Mouse (Mus musculus): ENCODE data around the gene Dnase1l1. TPM values are rescaled to one million over a fixed set of nuclear protein-coding genes. Genes with fewer than 3 reads are reported as not detected.

Dnase1l1 gene
- polyA plus RNA-seq, 1 experiment from 2014 or later = 27.7 TPM

GRCm38 (mm10) chrX:74270062-74270901, 11.9 kb downstream of the Dnase1l1 start, which contains the start of gene Rpl10:
Gene Rpl10, plus strand, starts transcription at chrX:74270812.
- no peaks in the 10 kb centered on the region for H3K36me3 ChIP-seq (ENCODE audit: insufficient read depth, low read length)
- no peaks in the 10 kb centered on the region for H3K4me1 ChIP-seq (ENCODE audit: insufficient read depth, low read depth, low read length)
- peak within 1 kb of the TSS; percentile 49 for H3K4me2 ChIP-seq (replicated peaks; ENCODE audit: low read depth, low read length)
- ATAC-seq = peak; percentile 92
- DNase-seq (ENCODE audit: low spot score) = peak; percentile 97
- H3K27ac ChIP-seq (ENCODE audit: low read length) = peak within 1 kb of the TSS; percentile 90
- peak within 1 kb of the TSS; percentile 54 for H3K4me3 ChIP-seq (ENCODE audit: low read depth, low read length)
- no peaks in the 10 kb centered on the region for H3K27me3 ChIP-seq (replicated peaks; ENCODE audit: insufficient read depth, low read length)
- peak; percentile 68 for TF ChIP-seq CTCF (IDR thresholded peaks at IDR 0.05)
- TF ChIP-seq EP300 (IDR thresholded peaks at IDR 0.05) = peak; percentile 79
- peak within 1 kb of the TSS; percentile 63 for H3K9ac ChIP-seq (replicated peaks; ENCODE audit: low read depth)
- WGBS = 17% methylated on average over 38 of the region's 42 CpGs
- H3K9me3 ChIP-seq (ENCODE audit: low read length) = no peaks in the 10 kb centered on the region

DNA sequence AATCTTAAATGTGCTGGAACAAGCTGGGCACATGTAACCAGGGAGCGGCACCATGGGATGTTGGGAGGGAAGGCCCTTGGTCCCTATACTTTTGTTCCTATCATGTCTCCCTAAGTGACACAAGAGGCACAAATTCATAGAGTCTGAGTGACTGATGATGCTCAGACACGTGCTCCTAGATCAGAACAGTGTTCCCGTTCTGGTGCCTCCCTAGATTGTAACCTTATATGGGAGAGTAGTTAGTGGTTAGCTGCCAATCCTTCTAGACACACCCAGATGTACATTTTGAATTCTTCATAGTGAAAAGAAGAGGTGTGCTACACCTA, 12.4 kb downstream of the Dnase1l1 start:
- Histone ChIP-seq H3K9ac (replicated peaks; ENCODE audit: low read depth) (no peak overlapping the region), H3K4me3 (ENCODE audit: low read depth, low read length) (peak overlapping the region; percentile 54), H3K36me3 (ENCODE audit: insufficient read depth, low read length) (no peaks in the 10 kb centered on the region), H3K27ac (ENCODE audit: low read length) (peak overlapping the region; percentile 90), H3K4me1 (ENCODE audit: insufficient read depth, low read depth, low read length) (no peaks in the 10 kb centered on the region), H3K4me2 (replicated peaks; ENCODE audit: low read depth, low read length) (peak overlapping the region; percentile 49), H3K27me3 (replicated peaks; ENCODE audit: insufficient read depth, low read length) (no peaks in the 10 kb centered on the region), H3K9me3 (ENCODE audit: low read length) (no peaks in the 10 kb centered on the region)
- ATAC-seq = peak; percentile 60
- DNase-seq (ENCODE audit: low spot score) = peak; percentile 87
- 14% methylated on average over 3 of the region's 3 CpGs for WGBS
- TF ChIP-seq EP300 (IDR thresholded peaks at IDR 0.05) (no peak), CTCF (IDR thresholded peaks at IDR 0.05) (no peak)

DNA sequence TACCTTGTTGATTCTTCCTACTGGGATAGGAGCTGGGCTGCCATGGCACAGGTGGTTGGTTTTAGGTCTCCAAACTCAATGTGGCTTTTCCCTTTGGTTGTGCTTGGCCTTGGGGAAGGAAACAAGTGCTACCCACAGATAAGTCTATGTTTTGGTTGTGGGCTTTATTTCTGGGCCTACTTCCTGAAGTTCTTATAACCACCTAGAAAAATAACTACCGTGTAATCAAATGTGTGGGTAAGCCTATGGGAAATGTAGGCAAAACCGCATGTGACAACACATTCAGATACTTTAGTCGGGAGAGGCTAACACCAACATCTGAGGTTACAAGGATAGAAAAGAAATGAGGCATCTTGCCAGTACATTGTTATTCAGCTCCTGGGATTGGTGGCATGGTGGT, 24.4 kb downstream of the Dnase1l1 start:
- 90% methylated on average over 3 of the region's 3 CpGs for WGBS
- no peak overlapping the region for H3K4me2 ChIP-seq (replicated peaks; ENCODE audit: low read depth, low read length)

DNA sequence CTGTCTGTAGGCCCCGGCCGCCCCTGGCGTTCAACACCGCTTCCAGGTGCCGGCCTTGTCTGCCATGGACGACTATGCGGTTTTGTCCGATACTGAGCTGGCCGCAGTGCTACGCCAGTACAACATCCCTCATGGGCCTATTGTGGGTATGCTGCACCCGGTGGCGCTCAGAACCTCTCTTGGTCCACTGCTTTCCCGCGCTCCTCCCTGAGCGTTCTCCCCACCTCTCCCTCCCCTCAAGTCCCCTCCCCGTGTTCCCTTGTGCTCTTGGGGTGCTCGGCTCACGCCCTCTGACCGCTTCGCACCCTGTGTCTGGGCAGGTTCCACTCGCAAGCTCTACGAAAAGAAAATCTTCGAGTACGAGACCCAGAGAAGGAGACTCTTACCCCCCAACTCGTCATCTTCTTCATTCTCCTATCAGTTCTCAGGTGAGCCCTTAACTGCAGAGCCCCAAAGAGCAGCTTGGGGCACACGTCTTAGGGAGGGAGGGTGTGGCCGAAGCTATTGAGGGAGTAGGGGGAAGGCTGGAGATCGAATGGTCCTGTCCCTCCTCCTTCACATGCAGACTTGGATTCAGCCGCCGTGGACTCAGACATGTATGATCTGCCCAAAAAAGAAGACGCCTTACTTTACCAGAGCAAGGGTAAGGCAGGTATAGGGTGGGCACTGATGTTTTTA, 27.1 kb downstream of the Dnase1l1 start:
- WGBS = 19% methylated on average over 26 of the region's 31 CpGs
- H3K4me1 ChIP-seq (ENCODE audit: insufficient read depth, low read depth, low read length) = no peaks in the 10 kb centered on the region
- DNase-seq (ENCODE audit: low spot score) (peak; percentile 41), ATAC-seq (peak; percentile 46)
- H3K4me2 ChIP-seq (replicated peaks; ENCODE audit: low read depth, low read length) = peak overlapping the region; percentile 67
- no peaks in the 10 kb centered on the region for H3K36me3 ChIP-seq (ENCODE audit: insufficient read depth, low read length)
- peak overlapping the region; percentile 52 for H3K4me3 ChIP-seq (ENCODE audit: low read depth, low read length)
- H3K27me3 ChIP-seq (replicated peaks; ENCODE audit: insufficient read depth, low read length) = no peaks in the 10 kb centered on the region
- H3K9me3 ChIP-seq (ENCODE audit: low read length) = no peaks in the 10 kb centered on the region
- TF ChIP-seq EP300 (IDR thresholded peaks at IDR 0.05) (no peak), CTCF (IDR thresholded peaks at IDR 0.05) (no peak)
- peak overlapping the region; percentile 91 for H3K27ac ChIP-seq (ENCODE audit: low read length)
- peak overlapping the region; percentile 56 for H3K9ac ChIP-seq (replicated peaks; ENCODE audit: low read depth)

More for the DNA sequence above, 24.4 kb downstream of the Dnase1l1 start:
- DNase-seq (ENCODE audit: low spot score) (no peak), ATAC-seq (no peak)
- Histone ChIP-seq H3K27ac (ENCODE audit: low read length) (no peak overlapping the region), H3K27me3 (replicated peaks; ENCODE audit: insufficient read depth, low read length) (no peaks in the 10 kb centered on the region), H3K9ac (replicated peaks; ENCODE audit: low read depth) (no peak overlapping the region), H3K4me3 (ENCODE audit: low read depth, low read length) (no peak overlapping the region), H3K36me3 (ENCODE audit: insufficient read depth, low read length) (no peaks in the 10 kb centered on the region), H3K4me1 (ENCODE audit: insufficient read depth, low read depth, low read length) (no peaks in the 10 kb centered on the region), H3K9me3 (ENCODE audit: low read length) (no peaks in the 10 kb centered on the region)
- TF ChIP-seq CTCF (IDR thresholded peaks at IDR 0.05) = no peak
- TF ChIP-seq EP300 (IDR thresholded peaks at IDR 0.05) = no peak

DNA sequence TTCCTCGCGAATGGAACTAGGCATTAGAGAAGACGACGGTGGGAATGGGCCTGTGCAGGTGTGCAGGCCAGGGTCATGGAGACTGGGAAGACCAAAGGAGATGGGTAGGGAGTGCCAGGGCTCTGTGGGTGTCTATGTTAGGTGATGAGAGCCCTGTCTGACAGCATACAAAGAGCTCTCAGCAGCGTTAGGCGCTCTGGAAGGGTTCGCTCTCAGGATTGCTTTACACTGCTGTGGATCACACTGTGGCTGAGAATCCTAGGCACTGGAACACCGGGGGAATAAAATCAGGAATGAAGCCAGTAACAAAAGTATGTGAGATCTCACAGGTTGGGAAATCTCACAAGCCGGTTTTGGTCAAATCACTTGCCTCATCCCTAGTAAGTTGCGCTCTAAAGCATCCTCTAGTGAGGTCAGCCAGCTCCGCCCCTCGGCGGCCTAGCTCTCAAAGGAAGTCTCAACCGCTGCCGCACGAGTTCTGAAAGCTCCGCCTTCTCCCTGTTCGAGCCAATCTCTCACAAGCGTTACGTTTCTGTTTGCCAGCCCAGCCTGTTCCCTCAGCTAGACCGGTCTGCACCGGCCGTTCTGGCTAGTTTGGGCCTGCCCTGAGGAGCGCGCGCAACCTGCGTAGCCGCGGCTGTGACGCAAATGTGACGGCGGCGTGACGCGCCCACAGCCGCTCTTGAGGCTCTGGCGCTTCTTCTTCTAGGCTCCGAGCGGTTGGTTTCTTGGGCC, 27.8 kb downstream of the Dnase1l1 start, which contains the start of gene Emd:
Gene Emd (plus strand): TSS at position 535 of the 735 bp plus-strand sequence.
- DNase-seq (ENCODE audit: low spot score) = peak; percentile 97
- peak; percentile 97 for ATAC-seq
- no peaks in the 10 kb centered on the region for H3K9me3 ChIP-seq (ENCODE audit: low read length)
- peak within 1 kb of the TSS; percentile 67 for H3K4me2 ChIP-seq (replicated peaks; ENCODE audit: low read depth, low read length)
- WGBS = 20% methylated on average over 38 of the region's 39 CpGs
- peak within 1 kb of the TSS; percentile 91 for H3K27ac ChIP-seq (ENCODE audit: low read length)
- H3K4me3 ChIP-seq (ENCODE audit: low read depth, low read length) = peak within 1 kb of the TSS; percentile 52
- 0 out of 2 replicates have a peak, but pooled peaks have one; percentile 11 for TF ChIP-seq EP300 (IDR thresholded peaks at IDR 0.05)
- no peak for TF ChIP-seq CTCF (IDR thresholded peaks at IDR 0.05)
- H3K4me1 ChIP-seq (ENCODE audit: insufficient read depth, low read depth, low read length) = no peaks in the 10 kb centered on the region
- H3K36me3 ChIP-seq (ENCODE audit: insufficient read depth, low read length) = no peaks in the 10 kb centered on the region
- H3K27me3 ChIP-seq (replicated peaks; ENCODE audit: insufficient read depth, low read length) = no peaks in the 10 kb centered on the region
- peak within 1 kb of the TSS; percentile 56 for H3K9ac ChIP-seq (replicated peaks; ENCODE audit: low read depth)
